Mouse (Mus musculus) c-Kit-positive CD71-positive TER-119-negative erythroid progenitor cells, embryonic 14.5 days (primary cell): Measurements from ENCODE around the gene Hist2h2ac.
"Not testable (repeated sequence)": the region's sequence is repeated elsewhere in the genome, so short reads cannot be mapped to it uniquely, and the experiment has no call there.

ENCODE experiments used
- DNase-seq: peaks from one replicate; pipeline ENCODE4 v3.0.0-alpha.2; 2013; ENCODE audit warnings: low read depth

The Hist2h2ac gene

DNA sequence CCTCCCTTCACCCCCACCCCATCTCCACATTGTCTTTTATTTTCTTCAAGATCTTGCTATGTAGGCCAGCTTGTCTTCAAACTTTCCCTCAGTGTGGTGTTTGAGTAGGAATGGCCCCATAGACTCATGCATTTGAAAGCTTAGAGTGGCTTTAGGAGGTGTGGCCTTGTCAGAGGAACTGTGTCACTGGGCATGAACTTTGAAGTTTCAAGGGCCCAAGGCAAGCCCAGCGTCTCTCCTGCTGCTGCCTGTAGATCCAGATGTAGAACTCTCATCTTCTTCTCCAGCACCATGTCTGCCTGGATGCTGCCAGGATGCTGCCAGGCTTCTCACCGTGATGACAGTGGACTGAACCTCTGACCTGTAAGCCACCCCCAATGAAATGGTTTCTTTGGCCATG lies 8.1 kb upstream of the Hist2h2ac start:
- DNase-seq = no peak

DNA sequence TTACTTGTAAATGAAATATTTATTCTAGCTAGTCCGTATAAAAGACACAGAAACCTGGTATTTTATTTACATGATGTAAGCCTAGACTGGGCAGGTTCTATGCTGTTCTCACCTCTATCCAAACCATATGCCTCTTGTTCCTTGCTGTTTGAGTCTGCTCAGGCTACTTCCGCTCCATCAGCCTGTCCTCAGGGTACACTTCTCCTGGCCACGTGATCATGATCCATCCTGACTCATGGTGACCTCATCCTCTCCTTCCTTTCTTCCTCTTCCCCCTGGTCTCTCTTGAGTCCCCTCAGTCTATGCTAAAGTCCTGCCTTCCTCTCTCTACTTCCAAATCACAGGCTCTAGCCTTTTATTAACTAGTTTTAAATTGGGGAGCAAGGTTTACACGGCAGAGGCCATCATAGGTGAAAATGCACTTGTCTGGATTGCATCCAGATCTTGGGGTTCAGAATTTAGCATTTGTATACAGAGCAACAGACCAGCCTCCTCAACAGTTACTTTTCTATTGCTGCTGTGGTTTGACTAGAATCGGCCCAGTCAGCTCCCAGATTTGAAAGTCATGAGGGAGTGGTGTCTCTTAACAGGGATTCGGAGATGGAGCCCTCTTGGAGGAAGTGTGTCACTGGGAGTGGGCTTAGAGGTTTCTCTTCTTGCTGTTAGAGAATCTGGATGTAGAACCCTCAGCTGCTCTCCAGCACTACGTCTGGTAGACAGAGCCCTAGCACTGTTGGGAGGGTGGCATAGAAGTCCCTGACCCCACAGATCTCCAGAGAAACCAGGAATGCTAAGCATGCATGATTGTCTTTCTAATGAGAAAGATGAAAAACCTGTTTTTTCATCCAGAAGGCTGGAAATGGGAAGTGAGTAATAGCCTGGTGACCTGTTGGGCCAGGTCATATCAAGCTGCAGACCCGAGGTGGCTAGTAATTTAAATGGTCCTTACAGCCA lies 6.3 kb upstream of the Hist2h2ac start:
- DNase-seq = no peak

DNA sequence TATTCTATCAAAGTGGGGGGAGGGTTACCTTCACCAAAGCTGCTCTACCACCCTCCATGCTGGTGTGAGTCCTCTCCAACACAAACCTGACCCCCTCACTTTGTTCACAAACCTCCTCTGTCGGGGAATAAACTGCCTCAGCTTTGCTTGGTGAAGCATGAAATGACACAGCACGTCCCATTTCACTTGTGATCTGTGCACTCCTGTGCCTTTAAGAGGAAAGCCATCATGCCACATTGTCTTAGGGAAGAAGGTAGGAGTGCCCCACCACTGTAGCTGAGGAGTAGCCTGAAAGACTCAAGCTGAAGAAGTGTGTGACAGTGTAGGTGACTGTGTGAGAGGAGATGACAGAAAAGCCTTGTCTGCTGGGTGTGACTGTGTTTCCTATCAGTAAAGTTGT lies 4.7 kb upstream of the Hist2h2ac start:
- peak; percentile 23 for DNase-seq

DNA sequence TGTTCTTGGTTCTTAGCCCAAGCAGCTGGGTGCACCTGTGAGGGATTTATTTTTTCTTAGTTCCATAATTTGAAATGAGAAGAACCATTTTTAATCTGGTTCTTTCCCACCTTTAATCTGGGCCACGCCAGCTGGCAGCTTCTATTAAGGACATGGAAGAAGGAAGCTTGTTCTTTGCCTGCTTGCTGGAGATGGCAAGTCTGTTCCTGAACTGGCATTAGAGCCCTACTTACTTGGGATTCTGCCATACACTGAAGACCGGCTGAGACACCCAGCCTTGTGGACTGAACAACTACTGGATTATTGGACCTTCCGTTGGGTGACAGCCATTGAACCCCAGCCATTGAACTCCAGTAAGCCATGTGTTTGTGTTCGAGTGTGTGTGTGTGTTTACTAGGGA lies 2.1 kb upstream of the Hist2h2ac start:
- DNase-seq = no peak

DNA sequence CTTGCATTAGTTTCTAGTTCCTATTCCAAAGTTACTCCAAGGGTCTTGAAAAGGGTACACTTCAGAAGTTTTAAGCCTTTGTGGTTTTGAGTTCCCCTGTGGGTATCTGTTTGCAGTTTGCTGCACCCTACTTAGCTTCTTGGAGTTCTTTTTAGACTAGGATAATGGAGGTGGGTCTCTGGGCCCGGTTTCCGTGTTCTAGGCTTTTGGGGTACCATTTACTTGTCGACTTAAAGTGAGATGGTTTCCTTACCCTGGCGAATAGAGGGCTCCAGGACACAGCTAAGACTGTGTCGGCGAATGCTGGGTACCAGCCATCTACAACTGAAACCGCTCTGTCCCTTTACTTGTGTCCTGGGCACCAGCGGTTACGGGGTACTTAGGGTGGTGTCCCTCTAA lies 959 bp upstream of the Hist2h2ac start:
- DNase-seq = no peak

GRCm38 (mm10) chr3:96220131-96220764 lies 432 bp downstream of the Hist2h2ac start:
- not testable (repeated sequence) for DNase-seq

DNA sequence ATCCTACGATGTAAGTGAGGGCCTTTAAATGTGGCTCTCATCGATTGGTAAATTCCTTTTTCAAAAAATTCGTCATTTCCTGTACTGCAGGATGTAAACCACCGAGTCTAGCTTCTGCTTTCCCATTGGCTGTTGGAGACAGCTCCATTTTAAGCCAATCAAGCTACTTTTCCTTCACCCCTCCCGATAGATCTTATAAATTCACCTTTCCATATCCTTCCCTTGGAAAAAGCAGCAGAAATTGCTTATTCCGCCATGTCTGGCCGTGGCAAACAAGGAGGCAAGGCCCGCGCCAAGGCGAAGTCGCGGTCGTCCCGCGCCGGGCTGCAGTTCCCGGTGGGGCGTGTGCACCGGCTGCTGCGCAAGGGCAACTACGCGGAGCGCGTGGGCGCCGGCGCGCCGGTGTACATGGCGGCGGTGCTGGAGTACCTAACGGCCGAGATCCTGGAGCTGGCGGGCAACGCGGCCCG lies 984 bp downstream of the Hist2h2ac start, which contains the start of the genes Bola1 and Hist2h2ab:
Gene Bola1, minus strand, starts transcription at position 49 of the 470 bp plus-strand sequence.
Gene Hist2h2ab, plus strand, starts transcription at position 205 of the 470 bp plus-strand sequence.
- DNase-seq = peak; percentile 82

GRCm38 (mm10) chr3:96219191-96219641 lies 1.5 kb downstream of the Hist2h2ac start:
- DNase-seq = no peak

DNA sequence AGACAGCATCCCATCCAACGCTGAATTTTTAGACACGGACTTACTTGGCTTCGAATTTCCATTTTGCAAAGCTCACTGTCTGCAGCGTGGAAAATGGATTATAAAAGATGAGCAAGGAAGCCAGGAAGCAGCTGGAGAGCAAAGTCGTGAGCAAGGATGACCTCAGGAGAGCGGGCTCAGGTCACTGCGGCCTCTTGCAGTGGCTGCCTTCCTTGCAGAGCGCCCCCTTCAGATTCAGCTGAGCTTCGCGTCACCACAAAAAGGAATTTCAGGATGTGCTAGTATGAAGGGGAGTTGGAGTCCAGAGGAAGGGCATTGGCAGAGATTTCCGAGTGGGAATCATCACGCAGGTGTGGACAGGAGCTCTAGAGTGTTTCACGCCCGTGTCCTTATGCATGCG lies 11.4 kb downstream of the Hist2h2ac start:
- DNase-seq = no peak

GRCm38 (mm10) chr3:96207819-96208218 lies 12.9 kb downstream of the Hist2h2ac start:
- DNase-seq = no peak

GRCm38 (mm10) chr3:96199731-96200130 lies 20.9 kb downstream of the Hist2h2ac start:
- DNase-seq = no peak

DNA sequence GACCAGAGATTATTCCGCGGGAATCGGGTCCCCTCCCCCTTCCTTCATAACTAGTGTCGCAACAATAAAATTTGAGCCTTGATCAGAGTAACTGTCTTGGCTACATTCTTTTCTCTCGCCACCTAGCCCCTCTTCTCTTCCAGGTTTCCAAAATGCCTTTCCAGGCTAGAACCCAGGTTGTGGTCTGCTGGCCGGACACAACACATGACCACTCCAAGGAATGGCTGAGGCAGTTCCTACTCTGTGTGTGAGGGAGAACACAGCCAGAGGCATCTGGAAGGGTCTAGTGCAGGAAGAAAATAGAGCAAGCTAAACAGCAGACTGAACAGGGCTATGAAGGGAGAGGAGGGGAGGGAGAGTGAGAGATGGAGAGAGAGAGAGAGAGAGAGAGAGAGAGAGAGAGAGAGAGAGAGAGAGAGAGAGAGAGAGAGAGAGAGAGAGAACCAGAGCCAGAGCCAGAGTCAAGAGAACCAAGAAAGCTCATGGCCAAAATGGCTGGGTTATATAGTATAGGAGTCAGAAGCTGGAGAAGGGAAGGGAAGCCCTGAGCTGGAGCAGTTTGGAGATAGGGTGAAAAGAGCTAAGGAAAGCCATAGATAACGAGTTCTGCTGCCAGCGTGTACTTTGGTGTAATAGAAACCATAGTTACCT lies 22.0 kb downstream of the Hist2h2ac start:
- DNase-seq = not testable (repeated sequence)

DNA sequence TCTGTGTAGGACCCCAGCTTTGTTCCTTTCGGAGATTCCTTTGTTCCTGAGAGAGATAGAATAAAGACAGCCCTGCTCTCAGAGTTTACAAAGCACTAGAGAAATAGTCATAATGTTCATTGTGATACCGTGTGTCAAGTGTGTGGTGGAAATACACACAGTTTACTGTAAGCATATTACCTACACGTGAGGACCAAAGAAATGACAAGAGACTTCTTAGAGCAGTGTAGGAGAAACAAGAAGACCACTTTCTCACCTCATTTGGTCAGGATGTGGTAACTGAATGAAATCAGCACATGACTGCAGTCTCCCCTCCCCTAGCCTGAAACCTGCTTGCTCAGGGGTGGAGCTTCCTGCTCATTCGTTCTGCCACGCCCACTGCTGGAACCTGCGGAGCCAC lies 22.5 kb downstream of the Hist2h2ac start:
- DNase-seq = peak; percentile 44

- DNase-seq = peak; percentile 81
Measured at GRCm38 (mm10) chr3:96197129-96197749, 23.4 kb downstream of the Hist2h2ac start.

DNA sequence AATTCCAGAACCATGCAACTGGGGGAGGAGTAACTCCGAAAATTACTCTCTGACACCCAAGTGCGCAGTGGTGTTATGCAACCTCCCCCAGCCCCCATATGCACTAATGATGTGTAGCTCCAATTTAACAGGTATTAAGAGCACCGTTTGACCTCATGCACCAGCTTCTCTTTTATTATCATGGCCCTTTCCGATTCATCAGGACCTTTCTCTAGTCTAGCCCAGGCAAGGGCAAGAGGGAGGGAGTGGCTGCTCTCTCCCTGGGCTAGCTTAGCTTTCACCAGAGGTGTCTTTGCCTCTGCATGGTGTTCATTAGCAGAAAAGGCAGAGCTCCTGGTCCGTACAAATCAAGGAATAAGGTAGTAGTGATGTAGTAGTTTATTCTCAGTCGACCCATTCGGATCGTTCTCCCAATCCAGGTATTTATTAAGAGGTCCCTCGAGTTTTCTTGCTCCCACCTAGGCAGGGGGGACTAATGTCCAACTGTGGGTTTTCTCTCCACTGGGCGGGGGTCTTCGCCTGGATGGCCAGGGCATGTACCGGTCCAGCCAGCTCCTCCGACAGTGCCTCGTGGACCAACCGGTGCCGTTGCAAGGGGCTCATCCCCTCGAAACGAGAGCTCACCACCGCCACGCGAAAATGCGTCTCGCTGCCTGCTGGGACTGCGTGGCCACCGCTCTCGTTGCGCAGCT lies 24.1 kb downstream of the Hist2h2ac start:
- no peak for DNase-seq

GRCm38 (mm10) chr3:96195616-96196313 lies 24.9 kb downstream of the Hist2h2ac start:
- no peak for DNase-seq

DNA sequence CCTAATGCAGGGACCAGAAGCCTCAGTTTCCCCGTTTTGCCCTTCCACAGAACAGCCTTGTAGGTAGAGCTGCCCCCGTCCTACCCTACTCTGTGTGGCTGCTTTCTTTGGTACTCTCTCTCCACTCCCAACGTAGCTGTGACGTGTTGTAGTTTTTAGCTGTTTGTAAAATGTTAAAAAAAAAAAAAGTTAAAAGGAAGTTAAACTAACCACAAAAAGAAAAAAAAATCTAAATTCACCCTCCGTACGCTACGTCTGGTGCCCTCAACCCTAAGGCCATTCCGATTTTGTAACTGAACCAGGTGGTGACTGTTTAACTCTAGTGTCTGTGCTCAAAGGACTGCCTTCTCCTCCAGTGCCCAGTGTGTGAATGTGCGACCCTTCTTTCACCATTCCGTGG lies 25.7 kb downstream of the Hist2h2ac start:
- no peak for DNase-seq

DNA sequence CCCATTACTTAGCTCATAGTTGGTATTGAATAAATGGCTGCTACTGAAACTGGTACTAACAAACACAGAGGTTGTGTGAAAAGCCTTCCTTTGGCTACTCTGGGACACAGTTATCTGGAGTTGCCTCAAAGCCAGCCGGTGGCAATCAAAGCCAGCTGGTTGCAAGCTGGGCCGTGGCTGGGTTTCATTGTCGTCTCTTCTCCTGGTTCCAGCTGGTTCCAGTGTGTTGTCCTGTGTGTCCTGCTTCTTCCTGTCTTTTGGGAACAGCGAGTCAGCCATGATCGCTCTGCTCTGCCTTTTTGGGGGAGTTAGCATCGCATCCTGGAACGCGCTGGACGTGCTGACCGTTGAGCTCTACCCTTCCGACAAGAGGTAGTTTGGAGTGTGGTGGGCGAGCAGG lies 27.7 kb downstream of the Hist2h2ac start:
- DNase-seq = no peak

GRCm38 (mm10) chr3:96182382-96182776 lies 38.3 kb downstream of the Hist2h2ac start:
- no peak for DNase-seq

DNA sequence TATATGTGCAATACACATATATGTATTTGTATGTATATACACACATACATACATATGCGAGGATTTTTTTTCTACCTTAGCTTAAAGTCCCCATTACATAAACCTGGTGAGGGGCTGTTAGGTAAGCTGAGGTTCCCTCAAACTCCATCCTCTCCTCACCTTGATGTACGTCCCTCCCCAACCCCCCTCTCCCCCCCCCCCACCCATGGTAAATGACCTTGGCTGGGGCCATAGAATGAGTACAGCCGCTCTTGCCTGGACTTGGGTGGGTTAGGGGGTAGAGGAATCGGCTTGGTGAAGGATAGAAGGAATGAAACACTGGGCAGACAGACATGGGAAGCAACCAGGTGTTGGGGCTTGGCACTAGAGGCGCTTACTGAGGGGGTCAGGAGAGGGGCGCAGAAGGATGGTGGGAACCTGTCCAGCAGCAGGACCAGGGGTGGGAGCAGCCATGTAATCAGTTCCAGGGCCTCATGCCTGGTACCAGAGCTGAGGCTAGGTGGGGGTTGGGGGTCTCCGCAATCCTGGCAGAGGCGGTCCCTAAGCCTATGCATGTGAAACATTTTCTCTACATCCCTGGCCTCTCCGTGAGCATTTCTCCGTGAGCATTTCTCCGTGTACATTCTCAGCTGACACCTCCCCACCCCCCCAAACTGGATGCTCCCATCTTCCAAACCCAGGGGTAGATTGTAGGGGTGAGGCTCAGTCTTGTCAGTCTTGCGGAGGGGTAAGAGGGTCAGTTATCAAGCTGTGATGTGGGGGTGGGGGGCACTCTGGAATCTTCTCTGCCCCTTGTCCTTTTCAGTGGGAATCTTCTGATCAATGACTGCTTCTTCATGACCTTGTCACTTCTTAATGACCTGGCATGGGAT lies 38.9 kb downstream of the Hist2h2ac start:
- DNase-seq = no peak
